Mouse (Mus musculus) ovary, adult 2 months (tissue): ENCODE results near the gene Svbp. TPM values are rescaled to one million over a fixed set of nuclear protein-coding genes. Genes with fewer than 3 reads are reported as not detected.

Experiments
- polyA plus RNA-seq: library from polyadenylated mRNA; depleted of rRNA; stranded (reverse); fragments of >200 nt; gene quantifications from 2 replicates; pipeline ENCODE4 v1.2.3, GENCODE M21; 2012; rRNA removed

The Svbp gene
- polyA plus RNA-seq, result 37.2 and 44.2 TPM in 2 replicates

GRCm38 (mm10) chr4:119194909-119195581 is at the start of gene Svbp:
TSS of gene Svbp (plus strand) at chr4:119195306.

GRCm38 (mm10) chr4:119173851-119174453 is 21.2 kb upstream of the Svbp start, which contains the start of gene Zfp691:
TSS of gene Zfp691 (minus strand) at chr4:119174195.

GRCm38 (mm10) chr4:119189864-119190263 is 5.2 kb upstream of the Svbp start, which contains the start of gene Ermap:
TSS of gene Ermap (minus strand) at chr4:119190011.

GRCm38 (mm10) chr4:119218169-119218568 is 23.1 kb downstream of the Svbp start, which contains the start of gene Tmem269:
TSS of gene Tmem269 (minus strand) at chr4:119218217.

GRCm38 (mm10) chr4:119232410-119233255 is 37.5 kb downstream of the Svbp start, which contains the start of the genes AU022252 and P3h1:
TSS of gene AU022252 (minus strand) at chr4:119232712.
TSS of gene P3h1 (plus strand) at chr4:119232915.

Other genes with a start within 250 kb of the Svbp start
- gene Lao1, start 233.7 kb upstream of the Svbp start, polyA plus RNA-seq, result 0.18 TPM in 2 replicates
- 82.8 and 83.3 TPM in 2 replicates for gene Slc2a1, start 86.6 kb upstream of the Svbp start, polyA plus RNA-seq
- 16.9 and 24.8 TPM in 2 replicates for gene Zfp691, start 21.1 kb upstream of the Svbp start, polyA plus RNA-seq
- gene Ermap, start 5.3 kb upstream of the Svbp start, polyA plus RNA-seq, result 0.77 and 0.98 TPM in 2 replicates
- 1.6 and 2.2 TPM in 2 replicates for gene Tmem269, start 22.9 kb downstream of the Svbp start, polyA plus RNA-seq
- gene AU022252, start 37.4 kb downstream of the Svbp start, polyA plus RNA-seq, result 5.4 and 6.9 TPM in 2 replicates
- 95.6 and 125 TPM in 2 replicates for gene P3h1, start 37.6 kb downstream of the Svbp start, polyA plus RNA-seq
- gene Cldn19, start 60.1 kb downstream of the Svbp start, polyA plus RNA-seq, result 0.10 and 0.11 TPM in 2 replicates
- gene Ybx1, start 99.3 kb downstream of the Svbp start, polyA plus RNA-seq, result 455 and 561 TPM in 2 replicates
- 3.3 and 7.1 TPM in 2 replicates for gene Ppih, start 125.2 kb downstream of the Svbp start, polyA plus RNA-seq
- 3.0 and 3.4 TPM in 2 replicates for gene Ccdc30, start 220.2 kb downstream of the Svbp start, polyA plus RNA-seq
- 22.3 and 22.9 TPM in 2 replicates for gene Ppcs, start 227.1 kb downstream of the Svbp start, polyA plus RNA-seq
- 7.7 and 10.0 TPM in 2 replicates for gene Zmynd12, start 227.5 kb downstream of the Svbp start, polyA plus RNA-seq